Mouse (Mus musculus): ENCODE data around the gene Ccl3. TPM values are rescaled to one million over a fixed set of nuclear protein-coding genes. Genes with fewer than 3 reads are reported as not detected.

Gene Ccl3
- 0.88 and 1.9 TPM in 2 replicates for polyA plus RNA-seq (2014; fragmentation: Nextera tagmentation; extraction: Ambion mirVana)

GRCm38 (mm10) chr11:83649305-83649841 lies at the start of gene Ccl3:
Ccl3 (minus strand) TSS chr11:83649355.
- ATAC-seq (ENCODE audit: low FRiP score) (no peak), DNase-seq (ENCODE audit: low spot score) (no peak)
- H3K27me3 ChIP-seq (ENCODE audit: control insufficient read depth, insufficient read depth, low read length), result no peaks in the 10 kb centered on the region
- no peak within 1 kb of the TSS for H3K27ac ChIP-seq (ENCODE audit: low read depth, low read length)
- H3K4me3 ChIP-seq (ENCODE audit: low read depth, low read length), result no peak within 1 kb of the TSS
- H3K4me1 ChIP-seq (replicated peaks; ENCODE audit: control insufficient read depth, insufficient read depth, low read length), result no peaks in the 10 kb centered on the region
- 88% methylated on average over 8 of the region's 8 CpGs for WGBS
- H3K36me3 ChIP-seq (ENCODE audit: control insufficient read depth, insufficient read depth, low read length), result no peaks in the 10 kb centered on the region
- no peak within 1 kb of the TSS for H3K9ac ChIP-seq (ENCODE audit: low read depth, low read length)
- H3K9me3 ChIP-seq (ENCODE audit: control insufficient read depth, low read length), result no peaks in the 10 kb centered on the region
- H3K4me2 ChIP-seq (replicated peaks; ENCODE audit: low read depth, low read length), result no peak within 1 kb of the TSS

- H3K4me2 ChIP-seq (replicated peaks; ENCODE audit: low read depth, low read length), result no peak overlapping the region
- H3K36me3 ChIP-seq (ENCODE audit: control insufficient read depth, insufficient read depth, low read length), result no peaks in the 10 kb centered on the region
- H3K9me3 ChIP-seq (ENCODE audit: control insufficient read depth, low read length), result no peaks in the 10 kb centered on the region
- DNase-seq (ENCODE audit: low spot score), result no peak
- H3K27ac ChIP-seq (ENCODE audit: low read depth, low read length), result no peak overlapping the region
- no peak for ATAC-seq (ENCODE audit: low FRiP score)
- no peaks in the 10 kb centered on the region for H3K4me1 ChIP-seq (replicated peaks; ENCODE audit: control insufficient read depth, insufficient read depth, low read length)
- no peaks in the 10 kb centered on the region for H3K27me3 ChIP-seq (ENCODE audit: control insufficient read depth, insufficient read depth, low read length)
- H3K4me3 ChIP-seq (ENCODE audit: low read depth, low read length), result no peak overlapping the region
- no peak overlapping the region for H3K9ac ChIP-seq (ENCODE audit: low read depth, low read length)
- WGBS, result 64% methylated on average over 1 of the region's 1 CpGs
Measured at GRCm38 (mm10) chr11:83692008-83692407, 42.9 kb upstream of the Ccl3 start.

GRCm38 (mm10) chr11:83689918-83690317 lies 40.8 kb upstream of the Ccl3 start:
- Histone ChIP-seq H3K27me3 (ENCODE audit: control insufficient read depth, insufficient read depth, low read length) (no peaks in the 10 kb centered on the region), H3K9ac (ENCODE audit: low read depth, low read length) (no peak overlapping the region), H3K9me3 (ENCODE audit: control insufficient read depth, low read length) (no peaks in the 10 kb centered on the region), H3K4me1 (replicated peaks; ENCODE audit: control insufficient read depth, insufficient read depth, low read length) (no peaks in the 10 kb centered on the region), H3K4me2 (replicated peaks; ENCODE audit: low read depth, low read length) (no peak overlapping the region), H3K27ac (ENCODE audit: low read depth, low read length) (no peak overlapping the region), H3K36me3 (ENCODE audit: control insufficient read depth, insufficient read depth, low read length) (no peaks in the 10 kb centered on the region), H3K4me3 (ENCODE audit: low read depth, low read length) (no peak overlapping the region)
- DNase-seq (ENCODE audit: low spot score) (no peak), ATAC-seq (ENCODE audit: low FRiP score) (no peak)
- 91% methylated on average over 1 of the region's 1 CpGs for WGBS

- Histone ChIP-seq H3K4me3 (ENCODE audit: low read depth, low read length) (no peak overlapping the region), H3K4me1 (replicated peaks; ENCODE audit: control insufficient read depth, insufficient read depth, low read length) (no peaks in the 10 kb centered on the region), H3K27me3 (ENCODE audit: control insufficient read depth, insufficient read depth, low read length) (no peaks in the 10 kb centered on the region), H3K9ac (ENCODE audit: low read depth, low read length) (no peak overlapping the region), H3K9me3 (ENCODE audit: control insufficient read depth, low read length) (no peaks in the 10 kb centered on the region), H3K27ac (ENCODE audit: low read depth, low read length) (no peak overlapping the region), H3K36me3 (ENCODE audit: control insufficient read depth, insufficient read depth, low read length) (no peaks in the 10 kb centered on the region), H3K4me2 (replicated peaks; ENCODE audit: low read depth, low read length) (no peak overlapping the region)
- no peak for DNase-seq (ENCODE audit: low spot score)
- ATAC-seq (ENCODE audit: low FRiP score), result no peak
- WGBS, result 79% methylated on average over 1 of the region's 1 CpGs
Measured at GRCm38 (mm10) chr11:83675665-83676064, 26.5 kb upstream of the Ccl3 start.

GRCm38 (mm10) chr11:83671743-83672142 lies 22.6 kb upstream of the Ccl3 start:
- H3K36me3 ChIP-seq (ENCODE audit: control insufficient read depth, insufficient read depth, low read length), result no peaks in the 10 kb centered on the region
- H3K4me3 ChIP-seq (ENCODE audit: low read depth, low read length), result no peak overlapping the region
- no peak overlapping the region for H3K27ac ChIP-seq (ENCODE audit: low read depth, low read length)
- H3K27me3 ChIP-seq (ENCODE audit: control insufficient read depth, insufficient read depth, low read length), result no peaks in the 10 kb centered on the region
- no peak for ATAC-seq (ENCODE audit: low FRiP score)
- no peaks in the 10 kb centered on the region for H3K9me3 ChIP-seq (ENCODE audit: control insufficient read depth, low read length)
- DNase-seq (ENCODE audit: low spot score), result no peak
- no peak overlapping the region for H3K9ac ChIP-seq (ENCODE audit: low read depth, low read length)
- no peak overlapping the region for H3K4me2 ChIP-seq (replicated peaks; ENCODE audit: low read depth, low read length)
- no peaks in the 10 kb centered on the region for H3K4me1 ChIP-seq (replicated peaks; ENCODE audit: control insufficient read depth, insufficient read depth, low read length)

- H3K4me2 ChIP-seq (replicated peaks; ENCODE audit: low read depth, low read length), result no peak overlapping the region
- no peaks in the 10 kb centered on the region for H3K4me1 ChIP-seq (replicated peaks; ENCODE audit: control insufficient read depth, insufficient read depth, low read length)
- no peak overlapping the region for H3K4me3 ChIP-seq (ENCODE audit: low read depth, low read length)
- H3K9me3 ChIP-seq (ENCODE audit: control insufficient read depth, low read length), result no peaks in the 10 kb centered on the region
- H3K27ac ChIP-seq (ENCODE audit: low read depth, low read length), result no peak overlapping the region
- ATAC-seq (ENCODE audit: low FRiP score) (no peak), DNase-seq (ENCODE audit: low spot score) (no peak)
- H3K36me3 ChIP-seq (ENCODE audit: control insufficient read depth, insufficient read depth, low read length), result no peaks in the 10 kb centered on the region
- WGBS, result 88% methylated on average over 5 of the region's 5 CpGs
- H3K9ac ChIP-seq (ENCODE audit: low read depth, low read length), result no peak overlapping the region
- H3K27me3 ChIP-seq (ENCODE audit: control insufficient read depth, insufficient read depth, low read length), result no peaks in the 10 kb centered on the region
Measured at GRCm38 (mm10) chr11:83663532-83663931, 14.4 kb upstream of the Ccl3 start.

- no peak for ATAC-seq (ENCODE audit: low FRiP score)
- no peaks in the 10 kb centered on the region for H3K27me3 ChIP-seq (ENCODE audit: control insufficient read depth, insufficient read depth, low read length)
- 78% methylated on average over 6 of the region's 6 CpGs for WGBS
- H3K4me2 ChIP-seq (replicated peaks; ENCODE audit: low read depth, low read length), result no peak within 1 kb of the TSS
- no peaks in the 10 kb centered on the region for H3K9me3 ChIP-seq (ENCODE audit: control insufficient read depth, low read length)
- no peak within 1 kb of the TSS for H3K9ac ChIP-seq (ENCODE audit: low read depth, low read length)
- H3K4me3 ChIP-seq (ENCODE audit: low read depth, low read length), result no peak within 1 kb of the TSS
- H3K36me3 ChIP-seq (ENCODE audit: control insufficient read depth, insufficient read depth, low read length), result no peaks in the 10 kb centered on the region
- DNase-seq (ENCODE audit: low spot score), result no peak
- no peak within 1 kb of the TSS for H3K27ac ChIP-seq (ENCODE audit: low read depth, low read length)
- H3K4me1 ChIP-seq (replicated peaks; ENCODE audit: control insufficient read depth, insufficient read depth, low read length), result no peaks in the 10 kb centered on the region
Measured at GRCm38 (mm10) chr11:83662204-83662603, 13.0 kb upstream of the Ccl3 start, which contains the start of gene Ccl4. Ccl4 (plus strand) TSS chr11:83662584.

- Histone ChIP-seq H3K4me1 (replicated peaks; ENCODE audit: control insufficient read depth, insufficient read depth, low read length) (no peaks in the 10 kb centered on the region), H3K4me2 (replicated peaks; ENCODE audit: low read depth, low read length) (no peak overlapping the region), H3K9me3 (ENCODE audit: control insufficient read depth, low read length) (no peaks in the 10 kb centered on the region), H3K4me3 (ENCODE audit: low read depth, low read length) (no peak overlapping the region), H3K27me3 (ENCODE audit: control insufficient read depth, insufficient read depth, low read length) (no peaks in the 10 kb centered on the region), H3K9ac (ENCODE audit: low read depth, low read length) (no peak overlapping the region), H3K36me3 (ENCODE audit: control insufficient read depth, insufficient read depth, low read length) (no peaks in the 10 kb centered on the region), H3K27ac (ENCODE audit: low read depth, low read length) (no peak overlapping the region)
- WGBS, result 81% methylated on average over 6 of the region's 6 CpGs
- ATAC-seq (ENCODE audit: low FRiP score), result no peak
- no peak for DNase-seq (ENCODE audit: low spot score)
Measured at GRCm38 (mm10) chr11:83658797-83659196, 9.6 kb upstream of the Ccl3 start.

- Histone ChIP-seq H3K9me3 (ENCODE audit: control insufficient read depth, low read length) (no peaks in the 10 kb centered on the region), H3K4me2 (replicated peaks; ENCODE audit: low read depth, low read length) (no peak overlapping the region), H3K36me3 (ENCODE audit: control insufficient read depth, insufficient read depth, low read length) (no peaks in the 10 kb centered on the region), H3K9ac (ENCODE audit: low read depth, low read length) (no peak overlapping the region), H3K4me3 (ENCODE audit: low read depth, low read length) (no peak overlapping the region), H3K27me3 (ENCODE audit: control insufficient read depth, insufficient read depth, low read length) (no peaks in the 10 kb centered on the region), H3K4me1 (replicated peaks; ENCODE audit: control insufficient read depth, insufficient read depth, low read length) (no peaks in the 10 kb centered on the region), H3K27ac (ENCODE audit: low read depth, low read length) (no peak overlapping the region)
- WGBS, result 89% methylated on average over 3 of the region's 3 CpGs
- DNase-seq (ENCODE audit: low spot score), result no peak
- ATAC-seq (ENCODE audit: low FRiP score), result no peak
Measured at GRCm38 (mm10) chr11:83657508-83657907, 8.4 kb upstream of the Ccl3 start.

All from hindbrain, embryonic 11.5 days (tissue).